In the genomic region with DNA sequence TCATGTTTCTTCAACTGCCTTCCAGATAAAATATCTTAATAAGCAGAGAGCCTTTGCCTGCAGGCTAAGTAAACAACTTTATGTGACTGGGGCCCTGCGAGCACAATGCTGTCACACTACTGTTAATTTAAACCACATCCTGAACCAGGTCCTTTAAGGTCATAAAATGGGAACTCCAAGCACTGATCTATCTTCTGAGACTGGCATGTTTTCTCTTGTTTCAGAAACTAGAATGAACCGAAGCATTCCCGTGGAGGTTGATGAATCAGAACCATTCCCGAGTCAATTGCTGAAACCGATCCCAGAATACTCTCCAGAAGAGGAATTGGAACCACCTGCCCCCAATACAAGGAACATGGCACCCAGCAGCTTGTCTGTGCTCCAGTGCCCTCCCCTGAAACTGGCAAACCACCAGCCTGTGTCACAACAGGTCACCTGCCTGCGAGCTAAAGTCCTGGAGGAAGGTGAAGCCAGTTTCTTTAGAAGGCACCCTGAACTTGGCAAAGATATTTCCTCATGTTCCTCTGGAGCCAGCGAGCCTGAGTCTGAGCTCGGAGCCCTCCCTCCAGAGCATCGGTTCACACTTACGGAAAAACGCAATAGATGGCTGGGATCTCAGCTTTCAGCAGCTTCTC, we compare ENCODE assay signal across 10 mouse cellular contexts. TPM values are rescaled to one million over a fixed set of nuclear protein-coding genes. Genes with fewer than 3 reads are reported as not detected.
DNase-seq lines count a peak whose midpoint lies in the region; ATAC-seq and TF ChIP-seq lines count a peak whose summit lies in the region.
"Had no signal": no experiment of that assay in that cellular context is flagged by ENCODE, and none has a peak within 500 bp of the region (broad histone marks: within the 10 kb centered on the region; RNA-seq: fewer than 3 reads in every experiment).

No protein-coding gene starts in this region.

- H3K36me3 ChIP-seq in lung, embryonic 14.5 days (ENCODE audit: insufficient read depth): peaks cover 32% of the 10 kb centered on the region
- H3K36me3 ChIP-seq in midbrain, embryonic 11.5 days (ENCODE audit: control insufficient read depth, insufficient read depth, low read length): no peaks in the 10 kb centered on the region

- DNase-seq in gastrocnemius, adult 18-20 months (ENCODE audit: low spot score): peak; percentile 63
- DNase-seq in gastrocnemius, adult 8-10 months (ENCODE audit: low spot score in 2 of 2): no peak
- DNase-seq in lung, embryonic 14.5 days: no peak
- no peak for DNase-seq in midbrain, embryonic 11.5 days (ENCODE audit: low spot score, missing footprints)
- no peak for DNase-seq in right cerebral cortex, postnatal 4 days
- no peak for DNase-seq in left cerebral cortex, postnatal 4 days
- DNase-seq: cerebellum, adult 9-10 months had no signal

- no peaks in the 10 kb centered on the region for H3K9me3 ChIP-seq in lung, embryonic 14.5 days (ENCODE audit: low read depth, low read length)
- H3K9me3 ChIP-seq in midbrain, embryonic 11.5 days (ENCODE audit: control insufficient read depth, low read length): no peaks in the 10 kb centered on the region
- H3K9me3 ChIP-seq: midbrain, embryonic 10.5 days had no signal

- intact Hi-C loops in left cerebral cortex, postnatal 4 days (cut with DNase I): no loop called here

- H3K27ac ChIP-seq in lung, embryonic 14.5 days (ENCODE audit: low read depth): peak overlapping the region; percentile 63; the same call in 1 of the 2 replicates
- no peak overlapping the region for H3K27ac ChIP-seq in midbrain, embryonic 11.5 days (ENCODE audit: low read depth, low read length)
- H3K27ac ChIP-seq: midbrain, embryonic 10.5 days had no signal

- no peak overlapping the region for H3K9ac ChIP-seq in lung, embryonic 14.5 days
- no peak overlapping the region; the same call in 1 of the 2 replicates for H3K9ac ChIP-seq in midbrain, embryonic 11.5 days (ENCODE audit: low read length)

- H3K4me2 ChIP-seq in lung, embryonic 14.5 days: no peak overlapping the region
- H3K4me2 ChIP-seq in midbrain, embryonic 11.5 days: no peak overlapping the region

- H3K27me3 ChIP-seq in lung, embryonic 14.5 days (ENCODE audit: insufficient read depth, low read length): no peaks in the 10 kb centered on the region
- H3K27me3 ChIP-seq in midbrain, embryonic 11.5 days (ENCODE audit: control insufficient read depth, insufficient read depth, low read length): no peaks in the 10 kb centered on the region

- 54% methylated on average over 11 of the region's 11 CpGs for WGBS in lung, embryonic 14.5 days
- 87% methylated on average over 11 of the region's 11 CpGs for WGBS in midbrain, embryonic 11.5 days

- ATAC-seq in CD4-positive, CD25-positive, alpha-beta regulatory T cell, adult 4 months: peak; percentile 81
- peak; percentile 78 for ATAC-seq in inflammation-experienced regulatory T-cells, adult 6 months
- no peak for ATAC-seq in lung, embryonic 14.5 days (ENCODE audit: insufficient read depth)
- no peak for ATAC-seq in midbrain, embryonic 11.5 days (ENCODE audit: low FRiP score)

- no peak for TF ChIP-seq CTCF in lung, embryonic 14.5 days (IDR thresholded peaks at IDR 0.05; ENCODE audit: low read depth)

- no peak overlapping the region for H3K4me3 ChIP-seq in lung, embryonic 14.5 days (ENCODE audit: low read depth, low read length)
- no peak overlapping the region for H3K4me3 ChIP-seq in midbrain, embryonic 11.5 days (ENCODE audit: low read depth, low read length)
- H3K4me3 ChIP-seq: midbrain, embryonic 10.5 days had no signal

- H3K4me1 ChIP-seq in lung, embryonic 14.5 days (ENCODE audit: insufficient read depth): peaks cover 33% of the 10 kb centered on the region
- H3K4me1 ChIP-seq in midbrain, embryonic 11.5 days (ENCODE audit: control insufficient read depth, insufficient read depth, low read length): peaks cover 6% of the 10 kb centered on the region; the same call in 1 of the 2 replicates

RNA-seq across cellular contexts. Expression of a gene that starts 13.0 kb away (rescaled TPM):
- 1 to 10 TPM; 2.5 to 3.9 TPM for total RNA-seq in gastrocnemius, adult 18-20 months (2021)
- 1 to 10 TPM; 2.8 to 6.3 (median 4.4) TPM for total RNA-seq in gastrocnemius, adult 8-10 months (2022)
- 10 to 100 TPM; 35.5 to 37.9 TPM for polyA plus RNA-seq in CD4-positive, CD25-positive, alpha-beta regulatory T cell, adult 4 months (2017; shearing (Covaris generic))
- 10 to 100 TPM; 29.5 to 48.1 (median 47.8) TPM for polyA plus RNA-seq in inflammation-experienced regulatory T-cells, adult 6 months (2017; shearing (Covaris generic))
- polyA plus RNA-seq in lung, embryonic 14.5 days (2014; fragmentation: Nextera tagmentation; extraction: Ambion mirVana): 27.9 TPM in 2 replicates
- 3.9 TPM in 2 replicates for polyA plus RNA-seq in midbrain, embryonic 11.5 days (2014; fragmentation: Nextera tagmentation; extraction: Ambion mirVana)
- 1 to 10 TPM in 1 of 2 experiments, under 1 TPM in 1; 0.52 to 1.5 TPM for total RNA-seq in left cerebral cortex, postnatal 4 days (2021)

Comparison
In these comparisons a context has a peak if more than half of its experiments do, and no peak if none do; other contexts are left out.
1. ATAC-seq: peak in CD4-positive, CD25-positive, alpha-beta regulatory T cell, adult 4 months (single experiment) and inflammation-experienced regulatory T-cells, adult 6 months (single experiment); none in lung, embryonic 14.5 days (single experiment) and midbrain, embryonic 11.5 days (single experiment).